Mouse (Mus musculus) CD8-positive naive resting alpha-beta T cell, adult 2 months (primary cell): Measurements from ENCODE around the gene Flnb.

ENCODE experiments used
- DNase-seq, 2 experiments: peaks; one replicate each; pipeline ENCODE4 v3.0.0; 2022; ENCODE audit warnings: low read depth in 2 of 2, low spot score in 2 of 2

Gene Flnb

DNA sequence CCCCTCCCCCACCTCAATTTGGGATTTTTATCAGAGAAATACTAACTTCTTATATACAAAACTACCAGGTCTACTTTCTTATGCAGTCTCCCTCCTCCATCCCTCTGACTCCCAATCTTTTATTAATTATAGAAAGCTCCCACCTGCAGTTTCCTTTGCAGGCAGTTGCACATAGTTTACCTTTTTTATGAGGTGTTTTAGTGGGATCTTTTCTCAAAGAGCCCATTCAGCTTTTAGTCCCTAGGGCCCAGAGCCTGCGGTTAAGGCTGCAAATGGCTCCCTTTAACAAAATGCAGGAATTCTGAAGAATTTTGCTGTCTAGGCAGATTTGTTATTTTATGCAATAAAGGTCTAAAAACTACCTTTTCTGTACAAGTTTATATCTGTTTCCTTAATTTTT, 78.9 kb downstream of the Flnb start:
- DNase-seq: no peak

DNA sequence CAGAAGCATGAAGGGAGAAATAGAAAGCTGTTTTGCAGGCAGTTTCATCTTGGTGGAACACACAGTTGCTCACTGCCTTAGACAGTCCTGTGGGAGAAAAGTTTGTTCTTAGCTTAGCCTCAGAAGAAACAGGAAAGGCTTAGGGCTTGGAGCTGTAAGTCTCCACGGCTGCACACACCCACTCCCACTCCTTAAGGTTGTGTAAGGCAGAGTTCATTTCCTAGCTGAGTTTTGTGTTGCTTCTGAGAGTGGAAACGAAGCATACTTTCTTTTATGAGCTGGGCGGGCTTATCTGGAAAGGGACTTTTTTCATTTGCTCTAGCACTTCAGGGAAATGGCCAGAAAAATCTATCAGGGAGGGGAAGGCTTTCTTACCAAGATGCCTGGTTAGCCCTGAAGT, 82.2 kb downstream of the Flnb start:
- DNase-seq: no peak

DNA sequence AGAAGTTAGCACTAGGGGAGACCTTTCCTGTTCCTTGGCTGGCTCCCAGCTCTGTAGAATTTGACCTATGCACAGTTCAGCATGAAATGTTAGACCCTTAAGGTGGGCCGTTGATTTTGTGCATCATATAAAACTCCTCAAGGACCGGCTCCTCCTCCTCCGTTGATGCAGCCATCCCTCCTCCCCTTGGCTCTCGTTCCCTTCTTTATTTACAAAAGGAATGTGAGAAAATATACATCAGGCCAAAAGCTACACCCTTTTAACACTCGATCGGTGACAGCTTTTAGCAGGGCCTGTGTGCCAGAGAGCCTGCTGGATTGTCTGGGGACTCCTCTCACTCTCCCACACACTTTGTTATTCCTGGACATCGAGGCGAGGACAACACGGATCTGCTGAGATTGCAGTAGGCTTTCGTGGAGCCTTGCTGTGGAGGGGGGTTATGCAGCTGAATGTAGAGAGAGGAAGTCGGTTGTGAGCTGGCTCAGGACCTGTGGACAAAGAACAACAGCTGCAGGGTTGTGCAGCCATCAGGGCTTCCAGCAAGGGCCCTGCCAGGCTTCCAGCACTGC, 82.8 kb downstream of the Flnb start:
- no peak for DNase-seq

DNA sequence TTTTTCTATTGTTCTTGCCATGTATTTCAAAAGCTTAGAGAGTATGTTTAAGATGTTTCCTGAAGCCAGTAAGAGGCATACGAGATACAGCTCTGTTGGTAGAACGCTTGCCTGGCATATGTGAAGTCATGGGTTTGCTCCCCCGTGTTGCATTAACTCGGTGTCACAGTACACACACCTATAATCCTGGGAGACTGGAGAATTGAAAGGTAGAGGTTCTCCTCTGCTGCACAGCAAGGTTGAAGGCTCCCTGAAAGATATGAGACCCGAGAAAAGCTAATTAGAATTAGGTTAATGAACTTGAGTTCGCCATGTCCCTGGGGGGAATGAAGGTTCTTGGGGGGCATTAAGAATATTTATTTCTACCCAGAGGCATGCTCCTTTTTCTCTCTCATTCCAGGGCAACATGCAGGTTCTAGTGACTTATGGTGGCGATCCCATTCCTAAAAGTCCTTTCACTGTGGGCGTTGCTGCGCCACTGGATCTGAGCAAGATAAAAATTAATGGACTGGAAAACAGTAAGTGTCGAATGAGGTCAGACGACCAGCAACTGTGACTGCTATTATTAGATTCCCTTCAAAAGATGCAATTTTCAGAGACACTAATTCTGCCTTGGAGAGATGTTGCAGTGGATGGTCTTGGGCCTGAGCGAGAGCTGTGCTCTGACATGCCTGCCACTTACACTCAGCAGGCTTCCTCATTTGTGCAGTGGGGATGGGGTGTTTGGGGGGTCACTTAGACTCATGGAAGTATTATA, 83.9 kb downstream of the Flnb start:
- no peak for DNase-seq

DNA sequence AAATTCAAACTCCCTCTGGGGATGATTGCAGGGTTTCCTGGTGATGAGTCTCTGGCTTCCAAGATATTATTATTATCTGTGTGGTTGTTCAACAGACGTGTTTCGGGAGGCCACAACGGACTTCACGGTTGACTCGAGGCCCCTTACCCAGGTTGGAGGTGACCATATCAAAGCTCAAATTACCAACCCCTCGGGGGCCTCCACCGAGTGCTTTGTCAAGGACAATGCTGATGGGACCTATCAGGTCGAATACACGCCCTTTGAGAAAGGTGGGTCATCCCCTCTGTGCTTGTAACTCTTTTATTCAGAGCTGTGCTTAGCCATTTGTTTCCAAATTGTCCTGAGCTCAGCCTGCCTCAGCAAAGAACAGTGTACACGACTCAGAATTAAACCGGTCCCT, 89.3 kb downstream of the Flnb start:
- DNase-seq: no peak

DNA sequence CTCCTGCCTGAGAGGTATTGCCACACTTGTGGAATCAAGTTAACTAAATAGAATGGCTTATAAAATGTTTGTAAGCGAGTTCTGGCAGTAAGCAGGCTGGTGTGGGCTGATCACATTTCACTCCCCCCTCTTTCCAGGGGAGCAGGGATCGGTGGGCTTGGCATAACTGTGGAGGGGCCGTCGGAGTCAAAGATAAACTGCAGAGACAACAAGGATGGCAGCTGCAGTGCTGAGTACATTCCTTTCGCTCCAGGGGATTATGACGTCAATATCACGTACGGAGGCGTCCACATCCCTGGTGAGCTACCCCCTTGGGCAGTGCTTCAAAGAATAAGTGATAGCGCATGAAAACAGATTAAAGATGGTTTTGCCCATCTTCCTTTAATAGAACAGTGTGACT, 91.7 kb downstream of the Flnb start:
- DNase-seq: no peak

DNA sequence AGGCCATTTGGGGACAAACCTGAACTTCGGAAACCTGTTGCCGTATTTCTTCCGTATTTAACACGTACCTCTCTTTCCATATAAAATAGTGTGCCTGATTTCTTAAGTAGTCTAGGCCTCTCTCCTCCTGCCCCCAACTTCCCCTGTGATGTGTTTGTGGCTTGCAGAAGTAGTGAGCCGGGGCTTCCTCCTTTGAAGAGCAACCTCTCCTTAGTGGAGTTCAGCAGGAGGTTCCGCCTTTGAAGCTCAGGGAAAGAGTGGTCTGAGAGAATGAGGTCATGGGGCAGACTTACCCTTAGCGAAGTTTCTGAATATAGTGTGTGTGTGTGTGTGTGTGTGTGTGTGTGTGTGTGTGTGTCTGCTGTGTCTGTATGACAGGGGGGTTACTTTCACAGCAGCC, 96.1 kb downstream of the Flnb start:
- peak; percentile 11 to 26 for DNase-seq

DNA sequence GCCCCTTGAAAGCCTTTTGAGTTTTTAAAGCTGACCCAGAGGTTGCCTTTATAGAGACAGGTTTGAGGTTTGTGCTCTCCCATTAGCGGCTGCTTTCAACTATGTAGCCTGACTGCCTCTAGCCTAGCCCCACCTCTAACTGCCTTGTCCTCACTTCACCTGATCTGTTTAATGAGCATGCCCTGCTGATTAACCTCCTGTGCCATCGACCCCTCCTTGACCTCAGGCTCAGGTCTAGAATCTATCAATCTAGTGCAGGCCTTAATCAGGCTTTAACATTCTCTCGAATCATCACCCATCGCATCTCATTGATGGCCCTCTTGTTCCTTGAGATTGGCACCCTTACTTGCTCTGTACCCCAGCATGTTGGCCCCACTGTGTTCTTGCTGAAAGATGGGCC, 96.7 kb downstream of the Flnb start:
- DNase-seq: no peak

DNA sequence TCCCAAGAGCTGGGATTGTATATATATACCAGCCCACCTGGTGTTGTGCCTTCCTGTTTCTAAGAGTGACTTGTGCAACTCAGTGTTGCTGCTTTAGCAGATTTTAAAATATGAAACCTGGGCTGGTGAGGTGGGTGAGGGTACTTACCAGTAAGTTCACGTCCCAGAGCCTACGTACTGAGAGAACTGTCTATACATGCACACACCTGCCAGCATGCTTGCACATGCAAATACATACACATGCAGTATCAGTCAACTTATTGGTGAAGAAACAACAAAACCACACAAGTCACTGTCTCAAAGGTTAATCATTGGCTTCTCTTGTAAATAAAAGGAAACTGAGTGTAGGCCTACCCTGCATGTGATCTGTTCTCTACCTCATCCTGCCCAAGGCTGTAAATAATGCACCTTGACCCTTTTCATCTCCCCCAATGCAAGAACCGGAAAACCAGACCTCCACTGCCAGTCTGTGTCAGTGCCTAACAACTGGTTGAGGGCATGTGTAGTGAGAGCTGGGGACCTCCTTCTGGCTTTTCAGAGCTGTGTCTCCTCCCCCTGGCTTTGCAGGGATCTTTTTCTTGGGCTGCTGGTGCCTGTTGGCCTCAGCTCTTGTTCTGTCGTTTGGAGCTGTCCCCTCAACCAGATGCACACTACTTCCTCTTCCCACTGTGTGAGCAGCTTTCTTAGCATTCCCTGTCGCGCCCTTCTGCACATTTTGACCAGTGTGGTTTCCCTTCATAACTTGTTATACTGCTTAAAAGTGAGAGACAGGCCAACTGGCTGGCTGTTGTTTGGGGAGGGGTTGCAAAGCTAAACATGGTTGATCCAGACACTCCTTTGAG, 100.6 kb downstream of the Flnb start:
- DNase-seq: no peak

DNA sequence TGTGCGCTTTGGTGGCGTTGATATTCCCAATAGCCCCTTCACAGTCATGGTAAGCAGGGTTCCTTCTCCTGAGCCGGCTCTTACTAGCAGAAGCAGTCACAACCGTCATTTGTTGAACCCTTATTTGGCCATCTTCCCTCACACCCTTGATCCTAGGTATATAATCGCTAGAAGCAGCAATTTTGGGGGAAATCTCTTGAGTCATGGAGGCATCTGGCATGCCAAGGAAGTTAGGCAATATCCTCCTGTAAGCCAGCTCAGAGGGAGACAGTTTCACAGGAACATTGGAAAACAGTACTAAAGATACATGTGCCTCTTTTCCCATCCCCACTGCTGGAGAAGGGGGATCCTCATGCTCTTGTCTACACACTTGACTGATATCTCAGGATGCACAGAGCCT, 101.6 kb downstream of the Flnb start:
- no peak for DNase-seq

DNA sequence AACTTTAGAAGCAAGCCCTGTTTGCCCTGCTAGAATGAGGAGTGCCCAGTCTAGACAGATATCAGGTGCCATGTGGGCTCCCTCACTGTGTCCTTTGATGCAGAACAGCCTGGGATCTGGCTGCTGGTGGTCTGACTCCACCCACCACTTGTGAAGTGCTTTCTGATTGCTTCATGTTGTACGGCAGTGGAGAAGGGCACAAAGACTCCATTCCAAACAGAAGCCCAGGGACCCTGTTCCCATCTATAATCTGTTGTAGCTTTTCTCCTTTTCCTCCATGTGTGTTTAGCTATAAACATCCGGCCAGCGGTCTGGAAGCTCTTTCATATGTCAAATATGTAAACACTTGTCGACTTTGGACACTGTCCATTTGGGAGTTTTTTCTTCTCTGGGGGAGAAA, 102.2 kb downstream of the Flnb start:
- no peak for DNase-seq

DNA sequence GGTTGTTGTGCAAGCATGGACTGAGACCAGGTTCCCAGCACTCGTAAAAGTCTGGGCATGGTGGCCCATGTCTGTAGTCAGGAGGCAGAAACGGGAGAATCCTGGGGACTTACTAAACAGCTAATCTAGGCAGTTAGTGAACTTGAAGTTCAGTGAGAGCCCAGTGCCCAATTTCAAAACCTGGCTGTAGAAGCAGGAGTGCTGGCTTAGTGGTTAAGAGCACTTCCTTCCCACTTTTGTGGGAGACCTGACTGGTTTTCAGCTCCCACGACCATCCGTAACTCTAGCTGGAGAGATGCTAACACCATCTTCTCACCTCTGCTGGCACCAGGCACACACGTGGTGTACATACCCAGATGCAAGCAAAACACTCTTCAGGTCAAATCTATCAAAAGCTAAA, 103.7 kb downstream of the Flnb start:
- no peak for DNase-seq

DNA sequence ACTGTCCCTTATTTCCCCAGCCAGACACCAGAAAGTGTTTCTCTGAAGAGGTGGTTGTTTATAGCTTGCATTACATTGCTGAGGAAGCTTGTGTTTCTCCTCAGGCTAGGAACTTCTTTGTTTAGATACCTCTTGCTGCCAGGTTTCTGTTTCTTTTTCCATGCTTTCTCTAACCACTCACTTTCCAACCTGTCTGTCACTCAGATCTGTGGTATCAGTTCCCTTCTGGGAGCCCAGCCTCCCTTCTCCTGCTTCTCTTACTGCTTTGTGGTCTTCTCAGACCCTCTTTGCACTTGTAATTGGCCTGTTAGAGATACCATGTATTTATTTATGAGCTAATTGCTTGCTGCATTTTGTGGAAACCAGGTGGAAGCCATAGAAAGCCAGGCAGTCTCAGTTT, 105.9 kb downstream of the Flnb start:
- no peak for DNase-seq

DNA sequence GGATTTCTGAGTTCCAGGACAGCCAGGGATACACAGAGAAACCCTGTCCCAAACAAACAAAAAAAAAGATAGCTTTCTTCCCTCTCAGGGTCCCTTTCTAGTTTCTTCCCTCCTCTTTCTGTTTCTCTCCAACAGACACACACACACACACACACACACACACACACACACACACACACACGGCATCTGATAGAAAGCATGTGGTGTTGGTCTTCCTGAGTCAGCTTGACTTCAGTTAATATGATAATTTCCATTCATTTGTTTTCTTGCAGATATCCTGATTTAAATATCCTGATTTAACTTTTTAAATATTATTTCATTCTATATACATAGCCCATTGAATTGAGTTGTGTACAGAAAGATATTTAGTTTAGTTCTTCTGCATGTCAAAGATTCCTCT, 110.6 kb downstream of the Flnb start:
- DNase-seq: no peak

DNA sequence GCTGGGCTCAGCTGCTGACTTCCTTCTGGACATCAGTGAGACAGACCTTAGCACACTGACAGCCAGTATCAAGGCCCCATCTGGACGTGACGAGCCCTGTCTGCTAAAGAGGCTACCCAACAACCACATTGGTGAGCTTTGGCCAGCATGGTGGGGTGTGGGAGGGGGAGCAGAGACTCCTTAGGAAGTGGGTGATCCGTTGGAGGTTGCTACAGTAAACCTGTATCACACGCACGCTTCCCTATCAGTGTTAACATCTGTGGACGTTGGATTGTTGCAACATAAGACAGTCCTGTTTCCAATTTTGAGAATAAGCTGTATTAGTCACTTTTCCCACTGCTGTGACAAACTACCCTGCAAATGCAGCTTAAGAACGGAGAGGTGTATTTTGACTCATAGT, 111.3 kb downstream of the Flnb start:
- no peak for DNase-seq

DNA sequence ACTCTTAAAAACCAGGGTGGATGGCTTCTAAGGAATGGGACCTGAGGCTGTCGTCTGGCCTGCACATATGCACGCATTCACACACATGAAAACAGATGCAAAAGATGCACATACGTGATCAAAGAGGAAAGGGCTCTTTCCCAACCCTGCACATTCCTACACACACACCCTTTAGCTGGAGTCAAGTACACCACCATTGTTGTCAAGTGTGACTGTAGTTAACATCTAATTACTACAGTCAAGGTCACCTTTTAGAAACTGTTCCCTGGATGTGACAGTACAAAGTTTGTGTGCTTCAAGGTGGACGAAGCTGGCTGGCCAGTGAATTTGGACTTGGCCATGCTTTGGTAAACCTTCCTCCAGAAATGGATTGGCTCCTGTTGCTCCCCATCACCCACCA, 114.4 kb downstream of the Flnb start:
- DNase-seq: no peak

DNA sequence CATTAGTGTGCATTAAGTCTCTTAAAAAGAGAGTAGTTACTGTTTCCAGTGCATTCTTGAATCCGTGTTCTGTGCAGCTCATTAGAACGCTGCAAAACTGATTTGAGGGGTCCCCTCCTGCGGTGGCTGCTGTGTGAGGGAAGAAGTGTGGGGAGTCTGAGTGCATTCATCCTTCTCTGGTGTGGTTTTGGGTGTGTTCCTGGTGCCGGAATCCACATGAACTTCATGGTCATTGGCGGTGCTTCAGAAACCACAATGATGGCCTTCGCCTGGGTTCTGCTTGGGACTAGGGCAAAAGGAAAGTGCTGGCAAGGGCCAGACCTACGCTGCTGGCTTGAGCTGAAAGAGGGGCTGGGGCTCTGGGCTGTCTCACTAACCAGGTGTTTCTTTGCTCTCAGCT, 116.4 kb downstream of the Flnb start:
- no peak for DNase-seq

DNA sequence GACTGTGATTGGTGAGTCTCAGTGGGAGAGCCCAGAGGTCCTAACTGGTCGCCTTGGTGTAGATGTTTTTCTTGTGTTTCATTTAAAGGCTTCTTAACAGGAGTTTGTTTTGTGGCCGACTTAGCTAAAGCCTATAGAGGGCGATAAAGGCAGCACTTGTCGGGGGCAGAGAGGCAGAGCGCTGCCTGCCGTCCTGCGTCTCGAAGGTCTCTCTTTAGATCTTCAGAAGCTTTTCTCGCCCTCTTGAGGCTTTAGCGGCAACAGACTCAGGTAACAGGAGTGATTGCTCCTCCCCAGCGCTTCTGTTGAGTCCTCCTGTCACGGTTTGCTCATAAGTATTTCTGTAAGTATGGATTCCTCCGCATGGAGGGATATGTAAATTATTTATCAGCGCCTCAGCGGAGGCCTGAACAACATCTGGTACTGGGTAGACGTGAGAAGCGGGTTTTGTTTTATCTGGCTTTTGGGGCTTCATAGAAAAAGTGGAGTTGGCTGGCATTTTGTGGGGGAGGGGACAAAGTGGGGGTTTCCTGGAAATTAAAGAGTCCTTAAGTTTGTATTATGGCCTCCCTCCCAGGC, 119.4 kb downstream of the Flnb start:
- DNase-seq: no peak

DNA sequence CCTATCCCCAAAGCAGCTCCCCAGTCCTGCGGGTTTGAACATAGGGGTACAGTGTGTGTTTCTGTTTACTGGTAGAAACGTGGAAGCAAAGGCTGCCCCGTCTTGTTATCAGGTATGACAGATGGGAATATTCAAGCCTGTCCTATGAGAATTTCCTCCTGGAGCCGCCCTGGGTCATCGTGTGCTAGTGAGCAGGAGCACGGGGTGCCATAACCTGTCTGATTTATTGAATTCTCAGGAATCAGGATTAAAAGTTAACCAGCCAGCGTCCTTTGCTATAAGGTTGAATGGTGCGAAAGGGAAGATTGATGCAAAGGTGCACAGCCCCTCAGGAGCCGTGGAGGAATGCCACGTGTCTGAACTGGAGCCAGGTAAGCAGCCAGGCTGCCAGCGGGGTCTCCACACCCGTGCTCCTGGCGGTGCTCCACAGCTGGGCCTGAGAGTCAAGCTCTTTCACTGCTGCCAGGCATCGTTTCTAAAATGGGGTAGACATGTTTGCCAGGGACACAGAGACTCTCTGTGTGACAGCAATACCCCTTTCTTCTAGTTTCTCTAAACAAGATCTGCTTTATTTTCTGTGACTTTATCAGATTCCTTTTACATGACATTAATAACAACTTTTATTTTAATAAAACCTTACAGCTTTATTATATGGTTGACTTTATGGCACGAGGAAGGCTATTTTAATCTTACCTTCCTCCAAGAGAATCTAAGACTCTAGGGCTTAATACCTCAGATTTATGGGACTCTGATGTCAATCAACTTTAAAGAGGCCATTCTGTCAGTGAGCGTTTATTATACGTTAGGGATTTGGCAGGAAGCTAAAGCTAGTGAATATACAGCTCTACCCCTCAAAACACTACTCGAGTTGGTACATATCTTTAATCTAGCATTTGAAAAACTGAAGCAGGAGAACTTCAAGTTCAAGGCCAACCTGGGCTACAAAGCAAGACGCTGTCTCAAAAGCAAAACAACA, 121.3 kb downstream of the Flnb start:
- DNase-seq: no peak

DNA sequence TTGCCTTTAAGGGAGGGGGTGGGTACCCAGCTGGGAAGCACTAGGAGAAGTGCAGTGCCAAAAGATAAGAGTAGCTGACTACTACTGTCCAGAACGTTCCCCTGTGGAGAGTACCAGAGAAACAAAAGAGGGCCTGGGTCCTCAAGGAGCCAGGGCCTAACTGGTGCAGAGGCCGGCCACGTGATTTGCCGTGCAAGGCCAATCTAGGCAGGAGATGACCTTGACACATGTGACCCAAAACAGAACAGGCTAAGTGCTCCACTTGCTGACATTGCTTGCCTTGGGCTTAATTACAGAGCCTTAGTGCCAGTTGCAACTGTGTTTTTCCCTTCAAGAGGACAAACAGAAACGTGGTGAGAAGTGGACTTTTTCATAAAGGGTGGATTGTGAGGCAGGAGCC, 123.7 kb downstream of the Flnb start:
- no peak for DNase-seq
